Mouse (Mus musculus): Measurements from ENCODE around the gene Hspb6.

DNA sequence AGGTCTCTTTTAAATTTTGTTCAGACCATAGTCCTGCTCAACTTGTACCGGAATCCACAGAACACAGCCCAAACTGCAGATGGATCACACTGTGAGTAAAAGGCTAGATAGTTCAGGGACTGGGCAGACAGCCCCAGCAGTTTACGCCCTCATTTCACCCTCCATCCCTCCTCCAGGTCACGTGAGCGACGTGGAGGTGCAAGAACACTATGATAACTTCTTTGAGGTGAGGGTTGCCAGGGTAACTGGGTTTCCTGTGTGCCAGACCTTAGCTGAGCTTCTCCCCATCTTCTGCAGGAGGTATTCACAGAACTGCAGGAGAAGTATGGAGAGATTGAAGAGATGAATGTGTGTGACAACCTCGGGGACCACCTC, 11.9 kb downstream of the Hspb6 start:
- TF ChIP-seq POLR2A (IDR thresholded peaks at IDR 0.05; ENCODE audit: borderline replicate concordance, low read depth, low read length) (no peak), CTCF (IDR thresholded peaks at IDR 0.05; ENCODE audit: low read depth, low read length) (no peak)
